Mouse (Mus musculus): ENCODE data around the gene Tenm4.

Gene Tenm4

DNA sequence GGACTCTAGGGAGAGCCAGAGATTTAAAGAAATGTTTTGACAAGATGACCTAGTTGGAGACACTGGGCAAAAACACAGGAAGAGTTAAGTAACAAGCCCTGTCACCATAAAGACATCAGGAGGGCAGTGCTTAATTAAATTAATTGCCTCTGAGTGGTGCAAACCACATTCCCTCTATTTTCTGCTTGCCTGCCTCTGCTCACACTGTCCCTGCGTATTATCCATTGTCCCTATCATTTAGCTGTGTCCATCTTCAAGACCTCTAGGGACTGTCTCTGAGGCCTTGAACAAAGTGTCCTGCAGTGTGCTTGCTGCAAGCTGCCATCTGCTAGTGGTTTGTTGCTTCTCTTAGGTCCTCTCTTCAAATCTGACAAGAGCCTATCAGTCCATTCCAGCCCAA, 508.7 kb downstream of the Tenm4 start:
- DNase-seq (ENCODE audit: low read depth, low spot score) = no peak

- no peak for DNase-seq (ENCODE audit: low read depth, low spot score)
Measured at GRCm38 (mm10) chr7:96680405-96680804, 509.4 kb downstream of the Tenm4 start.

DNA sequence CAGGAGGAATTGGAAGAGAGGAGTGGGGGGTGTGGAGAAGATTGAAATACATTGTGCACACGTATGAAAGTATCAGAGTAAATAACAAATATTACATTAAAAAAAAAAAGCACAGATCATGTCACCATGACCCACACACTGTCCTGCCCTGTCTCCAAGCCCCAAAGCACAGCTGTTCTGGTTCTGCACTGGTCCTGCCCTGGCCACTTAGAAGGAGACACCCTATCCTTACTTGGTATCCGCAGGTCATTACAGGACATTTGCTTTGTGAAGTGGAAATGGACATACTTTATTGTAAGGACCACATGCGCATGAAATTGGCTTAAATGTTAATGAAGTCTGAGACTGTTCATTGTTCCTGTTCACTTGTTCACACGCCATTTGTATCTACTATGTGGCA, 510.8 kb downstream of the Tenm4 start:
- no peak for DNase-seq (ENCODE audit: low read depth, low spot score)

DNA sequence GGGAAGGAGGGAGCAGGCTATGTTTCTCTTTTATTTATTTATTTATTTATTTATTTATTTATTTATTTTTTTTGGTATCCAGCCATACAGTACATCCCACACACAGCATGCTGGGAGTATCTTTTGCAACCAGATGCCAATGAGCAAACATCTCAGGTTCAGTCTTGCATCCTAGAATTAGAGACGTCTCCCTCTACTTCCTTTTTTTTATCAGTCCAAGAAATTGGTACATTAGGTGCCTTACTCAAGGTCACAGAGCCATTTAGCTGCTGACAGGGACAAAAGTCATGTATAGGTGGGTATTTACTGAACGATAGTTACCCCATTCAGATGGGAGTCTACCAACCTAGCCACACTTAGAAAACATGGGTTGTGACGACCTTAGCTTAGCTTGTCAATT, 517.1 kb downstream of the Tenm4 start:
- no peak for DNase-seq (ENCODE audit: low read depth, low spot score)

DNA sequence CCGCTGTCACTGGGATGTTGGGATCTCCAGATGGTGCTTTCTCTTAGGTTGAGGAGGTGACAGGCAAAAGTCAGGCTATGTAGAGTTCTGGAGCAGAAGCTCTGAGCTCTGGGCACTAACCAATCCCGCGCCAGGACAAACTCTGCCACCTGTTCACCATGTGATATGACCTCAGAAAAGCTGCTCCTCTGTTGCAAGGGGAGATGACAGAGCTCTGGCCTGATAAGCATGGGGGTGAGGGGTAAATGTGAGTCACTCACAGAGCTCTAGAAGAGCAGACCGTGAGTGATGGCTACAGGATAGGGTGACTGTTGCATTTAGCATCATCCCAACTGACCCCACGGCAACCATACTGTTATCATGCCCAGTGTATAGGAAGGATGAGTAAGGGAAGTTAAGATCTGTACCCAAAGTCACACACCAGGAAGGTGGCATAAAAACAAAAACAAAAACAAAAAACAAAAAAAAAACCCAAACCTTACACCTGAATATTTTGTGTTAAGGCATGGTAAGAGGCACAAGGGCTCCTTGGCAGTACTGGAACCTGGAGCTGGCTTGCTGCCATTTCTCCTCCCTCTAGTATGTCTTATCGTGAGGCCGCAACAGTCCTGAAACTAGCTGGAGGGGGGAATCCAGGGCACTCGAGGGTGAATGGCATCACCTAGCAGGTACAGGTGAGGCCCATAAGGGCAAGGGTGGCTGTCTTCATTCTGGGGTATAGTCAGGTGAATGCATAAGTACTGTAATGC, 530.2 kb downstream of the Tenm4 start:
- no peak for DNase-seq (ENCODE audit: low read depth, low spot score)

DNA sequence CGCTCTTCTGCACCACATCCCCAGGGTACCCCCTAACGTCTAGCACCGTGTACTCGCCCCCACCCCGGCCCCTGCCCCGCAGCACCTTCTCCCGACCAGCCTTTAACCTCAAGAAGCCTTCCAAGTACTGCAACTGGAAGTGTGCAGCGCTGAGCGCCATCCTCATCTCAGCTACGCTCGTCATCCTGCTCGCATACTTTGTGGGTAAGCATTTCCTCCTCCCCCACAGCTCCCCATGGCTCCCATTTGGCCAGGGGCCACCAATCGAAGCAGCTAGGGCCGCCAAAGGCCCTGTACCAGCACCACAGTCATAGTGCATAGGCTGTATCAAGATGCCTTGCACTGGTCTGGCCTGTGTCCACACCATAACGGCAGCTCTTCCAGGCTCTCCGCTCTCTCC, 532.9 kb downstream of the Tenm4 start:
- DNase-seq (ENCODE audit: low read depth, low spot score) = no peak

DNA sequence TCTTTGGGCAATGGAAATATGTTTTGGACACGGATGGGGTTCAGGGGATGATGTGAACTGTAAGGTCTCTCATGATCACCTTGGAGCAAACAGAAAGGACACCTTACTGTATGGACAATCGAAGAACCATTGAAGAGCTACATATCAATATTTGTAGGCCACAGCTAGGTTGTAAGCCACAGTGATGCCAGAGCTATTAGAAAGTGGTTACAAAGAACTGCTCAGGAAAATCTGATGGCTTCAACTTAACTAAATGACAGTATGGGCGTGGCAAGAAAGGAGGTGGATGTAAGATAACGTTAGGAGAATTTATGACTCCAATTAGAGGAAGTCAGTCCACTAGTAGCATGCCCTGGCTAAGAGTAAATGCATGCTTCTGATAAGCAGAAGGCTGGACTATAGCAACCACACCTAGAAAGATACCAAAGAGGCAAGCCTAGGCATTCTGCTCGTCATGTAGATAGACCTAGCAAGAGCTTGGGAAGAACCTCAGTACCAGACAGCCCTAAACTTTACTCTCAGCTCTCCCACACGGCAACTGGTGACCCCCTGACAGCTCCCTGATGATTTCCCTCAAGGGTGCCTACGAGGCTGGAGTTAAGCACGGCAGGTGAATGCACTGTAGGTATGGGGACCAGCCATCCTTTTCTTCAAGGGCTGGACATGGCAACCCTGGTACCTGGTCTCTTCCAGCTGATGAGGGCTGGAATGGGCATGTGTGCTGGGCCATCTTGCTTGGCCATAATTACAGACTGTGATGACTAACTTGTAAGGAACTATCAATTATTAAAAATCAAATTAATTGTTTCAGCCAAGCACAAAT, 534.5 kb downstream of the Tenm4 start:
- DNase-seq (ENCODE audit: low read depth, low spot score) = no peak

- DNase-seq (ENCODE audit: low read depth, low spot score) = peak; percentile 35
Measured at GRCm38 (mm10) chr7:96706531-96706930, 535.5 kb downstream of the Tenm4 start.

DNA sequence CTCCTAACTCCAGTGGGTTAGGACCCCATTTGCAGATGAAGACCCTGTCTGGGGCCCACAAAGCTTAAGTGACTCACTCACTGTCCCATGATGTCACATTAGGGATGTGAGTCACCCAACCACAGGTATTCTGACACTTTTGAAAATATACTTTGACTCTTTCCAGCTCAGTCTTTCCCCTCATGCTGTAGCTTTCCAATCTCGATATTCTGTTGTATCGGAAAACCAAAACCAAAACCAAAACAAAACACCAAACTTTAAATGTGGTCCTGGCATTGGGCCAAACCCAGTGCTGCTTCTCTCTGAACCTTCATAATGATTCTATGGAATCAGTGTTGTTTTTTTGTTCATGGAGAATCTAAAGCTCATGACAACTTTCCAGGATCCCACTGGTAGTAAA, 536.1 kb downstream of the Tenm4 start:
- DNase-seq (ENCODE audit: low read depth, low spot score) = no peak

GRCm38 (mm10) chr7:96708071-96708470, 537.0 kb downstream of the Tenm4 start:
- no peak for DNase-seq (ENCODE audit: low read depth, low spot score)

DNA sequence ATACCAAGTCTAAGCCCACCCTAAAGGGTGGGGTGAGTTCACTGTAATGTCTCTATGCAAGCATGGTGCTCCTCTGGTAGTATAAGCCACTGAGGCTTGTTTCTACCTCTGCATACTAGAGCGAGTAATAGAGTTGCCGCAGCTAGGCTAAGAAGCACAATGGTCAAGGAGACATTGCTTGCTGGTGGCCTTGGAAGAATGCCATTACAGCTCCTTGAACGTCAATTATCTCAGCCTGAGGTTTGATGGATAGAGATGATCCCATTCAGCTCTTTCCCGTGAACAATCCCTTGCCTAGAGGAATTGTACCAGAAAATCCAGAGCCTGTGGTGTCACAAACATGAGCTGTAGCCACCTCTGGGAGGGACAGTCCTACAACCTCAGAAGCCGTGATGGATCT, 537.5 kb downstream of the Tenm4 start:
- DNase-seq (ENCODE audit: low read depth, low spot score) = no peak

DNA sequence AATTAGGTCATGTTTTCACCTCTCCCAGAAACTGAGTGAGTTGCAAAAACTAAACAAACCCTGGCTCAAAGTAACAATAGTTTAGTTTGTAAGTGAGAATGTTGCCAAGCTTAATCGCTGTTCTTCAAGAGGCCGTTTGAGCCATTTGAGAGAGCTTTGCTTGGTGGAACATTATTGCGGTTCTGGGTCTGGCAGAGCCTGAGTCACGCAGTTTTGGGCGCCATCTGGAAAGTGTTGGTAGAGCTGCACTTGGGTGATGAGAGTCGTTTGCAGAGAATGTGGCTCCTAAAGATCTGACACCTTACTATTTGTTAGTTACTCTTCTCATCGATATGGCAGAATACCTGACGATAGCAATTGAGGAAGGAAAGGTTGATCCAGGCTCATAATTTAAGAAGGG, 537.9 kb downstream of the Tenm4 start:
- DNase-seq (ENCODE audit: low read depth, low spot score) = no peak

- DNase-seq (ENCODE audit: low read depth, low spot score) = no peak
Measured at GRCm38 (mm10) chr7:96709891-96710290, 538.8 kb downstream of the Tenm4 start.

GRCm38 (mm10) chr7:96710658-96711071, 539.6 kb downstream of the Tenm4 start:
- DNase-seq (ENCODE audit: low read depth, low spot score) = no peak

GRCm38 (mm10) chr7:96712876-96713275, 541.8 kb downstream of the Tenm4 start:
- no peak for DNase-seq (ENCODE audit: low read depth, low spot score)

GRCm38 (mm10) chr7:96716911-96717310, 545.9 kb downstream of the Tenm4 start:
- DNase-seq (ENCODE audit: low read depth, low spot score) = no peak

GRCm38 (mm10) chr7:96718201-96719155, 547.4 kb downstream of the Tenm4 start:
- no peak for DNase-seq (ENCODE audit: low read depth, low spot score)

DNA sequence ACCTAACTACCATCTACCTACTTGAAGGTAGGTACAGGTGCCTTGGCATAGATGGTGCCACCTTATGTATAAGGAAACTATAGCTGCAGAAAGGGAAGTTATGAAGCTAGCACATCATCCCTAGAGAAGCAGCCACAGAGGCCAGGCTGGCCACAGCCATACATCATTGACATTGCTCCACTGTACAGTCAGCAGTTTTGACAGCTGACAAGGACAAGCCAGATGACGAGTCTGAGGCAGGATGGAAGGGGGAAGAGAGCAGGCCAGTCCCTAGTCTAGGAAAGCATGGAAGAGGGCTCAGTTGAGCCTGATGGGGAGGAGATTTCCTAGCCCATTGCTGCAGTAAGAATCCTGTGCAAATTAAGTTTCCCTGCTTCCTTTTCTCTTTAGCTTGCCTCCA, 548.9 kb downstream of the Tenm4 start:
- DNase-seq (ENCODE audit: low read depth, low spot score) = no peak

GRCm38 (mm10) chr7:96720465-96720864, 549.4 kb downstream of the Tenm4 start:
- no peak for DNase-seq (ENCODE audit: low read depth, low spot score)

DNA sequence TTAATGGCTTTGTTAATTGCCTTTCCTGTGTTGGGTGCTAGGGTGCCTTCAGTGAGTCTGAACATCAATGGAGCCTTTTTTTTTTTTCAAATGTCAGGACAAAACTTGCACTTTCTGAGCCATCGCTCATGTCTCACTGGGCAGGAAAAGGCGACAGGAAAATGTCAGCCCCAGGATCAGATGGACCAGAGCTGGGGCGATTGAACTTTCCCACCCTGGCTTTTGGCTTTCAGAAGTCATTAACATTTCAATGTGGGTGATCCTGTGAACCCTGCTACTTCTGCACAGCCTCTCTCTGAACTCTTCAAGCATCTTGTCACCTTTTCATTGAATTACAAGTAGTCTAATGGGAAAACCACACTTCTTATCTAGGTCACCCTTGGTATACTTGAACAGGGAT, 551.8 kb downstream of the Tenm4 start:
- DNase-seq (ENCODE audit: low read depth, low spot score) = no peak

DNA sequence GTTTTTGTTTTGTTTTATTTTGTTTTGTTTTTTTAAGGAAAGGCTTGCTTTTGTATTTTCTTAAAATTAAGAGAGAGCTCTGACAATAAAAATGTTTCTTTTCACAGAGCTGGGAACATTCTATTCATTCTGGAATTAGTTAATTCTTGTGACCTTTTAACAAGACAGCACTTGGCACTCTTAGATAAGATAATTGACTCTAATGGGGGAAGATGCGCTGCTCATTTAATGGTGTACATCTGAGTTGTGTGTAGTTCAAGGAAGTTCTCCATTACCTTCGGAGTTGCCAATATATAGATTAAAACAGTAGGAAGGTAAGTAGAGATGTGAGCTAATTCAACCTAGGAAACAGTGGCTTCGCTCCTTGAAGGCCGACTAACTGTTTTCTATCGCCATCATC, 554.6 kb downstream of the Tenm4 start:
- no peak for DNase-seq (ENCODE audit: low read depth, low spot score)

DNA sequence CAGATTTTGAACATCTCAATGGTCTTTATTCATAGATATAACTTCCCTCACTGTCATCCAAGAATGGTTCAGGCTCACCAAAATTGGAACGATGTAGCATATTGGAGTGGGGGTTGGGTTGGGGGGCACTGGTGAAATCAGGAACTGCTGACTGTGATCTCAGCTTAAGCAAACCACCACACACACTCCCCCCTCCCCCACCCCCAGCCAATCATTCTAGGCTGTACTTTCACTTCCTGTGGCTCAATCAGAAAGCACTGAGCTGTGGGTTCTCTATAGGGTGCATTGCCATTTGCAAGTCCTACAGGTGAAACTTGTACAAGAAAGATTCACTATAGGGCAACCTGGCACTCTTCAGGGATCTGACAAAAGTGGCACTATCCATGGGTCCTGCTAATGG, 559.3 kb downstream of the Tenm4 start:
- DNase-seq (ENCODE audit: low read depth, low spot score) = peak; percentile 87
